Mouse (Mus musculus) gastrocnemius, postnatal 25 days (tissue): Measurements from ENCODE around the gene Oosp3. TPM values are rescaled to one million over a fixed set of nuclear protein-coding genes. Genes with fewer than 3 reads are reported as not detected.

Source experiments
- DNase-seq: peaks from one replicate; pipeline ENCODE4 v3.0.0; 2022
- long read RNA-seq, 2 experiments: library from polyadenylated mRNA; stranded (forward); transcript quantifications; one replicate each; pipeline ENCODE4 v2.0.0; 2021
- total RNA-seq, 2 experiments: library from RNA; stranded (reverse); gene quantifications; 1 replicate in 1 of 2; 2 replicates in 1 of 2; pipeline ENCODE4 v1.2.3; 2021

Oosp3 gene
- not detected for total RNA-seq
- long read RNA-seq, experiment 1, result 0 reads
- long read RNA-seq, experiment 2, result 0 reads

DNA sequence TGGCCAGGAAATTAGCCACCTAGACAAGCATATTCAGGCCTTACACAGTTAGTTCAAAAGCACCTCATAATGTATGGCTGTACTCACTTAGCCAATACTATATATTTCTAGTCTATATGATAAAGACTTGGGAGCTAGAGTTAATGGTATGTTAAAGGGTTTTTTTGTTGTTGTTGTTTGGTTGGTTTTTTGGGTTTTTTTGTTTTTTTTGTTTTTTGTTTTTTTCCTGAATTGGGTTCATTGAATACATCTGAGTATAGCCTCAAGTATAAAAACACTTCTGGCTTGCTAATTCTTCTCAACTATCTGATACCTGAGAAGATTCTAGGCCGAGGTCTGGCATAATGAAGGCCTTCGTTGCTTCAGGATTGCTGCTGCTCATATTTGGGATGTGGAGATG is at the start of gene Oosp3:
Oosp3 (plus strand) TSS at position 301 of the 400 bp plus-strand sequence.
- no peak for DNase-seq

DNA sequence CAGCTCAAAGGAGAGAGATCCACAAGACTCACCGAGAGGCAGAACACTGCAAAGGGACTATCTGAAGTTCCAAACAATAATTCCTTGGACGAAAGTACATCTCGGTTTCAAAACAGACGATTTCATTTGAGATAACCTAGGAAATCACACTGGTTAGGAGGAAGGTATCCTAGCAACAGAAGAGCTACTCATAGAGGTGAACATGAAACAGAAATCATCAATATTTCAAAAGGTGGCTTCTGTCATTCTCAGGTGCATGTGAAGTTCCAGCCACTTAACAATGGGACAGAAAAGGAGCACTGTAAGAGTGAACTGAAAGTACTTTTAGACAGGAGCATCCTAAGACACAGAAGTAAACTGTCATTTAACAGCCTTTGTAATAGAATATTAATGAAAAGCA is 47.3 kb upstream of the Oosp3 start:
- no peak for DNase-seq

GRCm38 (mm10) chr19:11659142-11659541 is 37.7 kb upstream of the Oosp3 start:
- no peak for DNase-seq

- no peak for DNase-seq
Measured at GRCm38 (mm10) chr19:11660459-11660858, 36.4 kb upstream of the Oosp3 start, which contains the start of gene Oosp2. Gene Oosp2, minus strand, starts transcription at chr19:11660559.

DNA sequence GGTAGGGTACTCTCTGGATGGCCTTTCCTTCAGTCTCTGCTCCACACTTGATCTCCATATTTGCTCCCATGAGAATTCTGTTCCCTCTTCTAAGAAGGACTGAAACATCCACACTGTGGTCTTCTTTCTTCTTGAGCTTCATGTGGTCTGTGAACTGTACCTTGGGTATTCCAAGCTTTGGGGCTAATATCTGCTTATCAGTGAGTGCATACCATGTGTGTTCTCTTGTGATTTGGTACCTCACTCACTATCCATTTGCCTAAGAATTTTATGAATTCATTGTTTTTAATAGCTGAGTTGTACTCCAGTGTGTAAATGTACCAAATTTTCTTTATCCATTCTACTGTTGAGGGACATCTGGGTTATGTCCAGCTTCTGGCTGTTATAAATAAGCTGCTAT is 35.3 kb upstream of the Oosp3 start:
- DNase-seq, result no peak

DNA sequence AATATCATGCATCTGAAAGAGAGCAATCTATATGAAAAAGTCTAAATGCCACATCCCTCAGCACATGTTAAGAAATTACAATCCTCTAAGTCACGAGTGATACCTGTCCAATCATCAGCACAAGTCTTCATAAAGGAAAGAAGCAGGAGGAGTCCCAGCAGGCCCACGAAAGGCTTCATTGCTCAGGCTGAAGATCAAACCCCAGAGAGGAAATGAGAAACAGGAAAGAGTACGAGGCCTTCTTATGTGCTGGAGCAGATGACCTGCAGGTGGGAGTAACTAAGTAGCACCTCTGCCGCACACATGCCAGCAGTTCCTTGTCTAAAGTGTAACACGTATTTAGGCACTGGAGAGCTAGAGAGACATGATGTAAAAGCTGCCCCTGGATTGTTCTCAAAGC is 6.0 kb upstream of the Oosp3 start, which contains the start of gene Oosp1:
Oosp1 (minus strand) TSS at position 312 of the 400 bp plus-strand sequence.
- DNase-seq, result no peak

DNA sequence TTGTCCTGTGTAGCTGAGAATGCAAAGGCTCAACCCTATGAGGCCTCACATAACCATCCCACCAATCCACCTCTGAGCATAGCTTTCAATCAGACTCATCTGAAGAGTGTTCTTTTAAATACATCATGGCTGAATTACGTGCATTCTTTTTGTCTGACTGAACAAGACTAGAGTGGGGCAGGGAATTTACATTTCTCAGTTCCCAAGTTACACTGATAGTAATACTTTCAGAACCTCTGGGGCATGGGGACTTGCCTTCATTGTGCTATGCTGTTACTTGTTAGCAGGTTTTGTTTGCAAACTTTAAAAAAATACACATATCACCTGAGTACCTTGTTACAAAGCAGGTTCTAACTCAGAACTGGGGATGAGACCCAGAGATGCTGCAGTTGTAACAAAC is 5.4 kb upstream of the Oosp3 start:
- no peak for DNase-seq

DNA sequence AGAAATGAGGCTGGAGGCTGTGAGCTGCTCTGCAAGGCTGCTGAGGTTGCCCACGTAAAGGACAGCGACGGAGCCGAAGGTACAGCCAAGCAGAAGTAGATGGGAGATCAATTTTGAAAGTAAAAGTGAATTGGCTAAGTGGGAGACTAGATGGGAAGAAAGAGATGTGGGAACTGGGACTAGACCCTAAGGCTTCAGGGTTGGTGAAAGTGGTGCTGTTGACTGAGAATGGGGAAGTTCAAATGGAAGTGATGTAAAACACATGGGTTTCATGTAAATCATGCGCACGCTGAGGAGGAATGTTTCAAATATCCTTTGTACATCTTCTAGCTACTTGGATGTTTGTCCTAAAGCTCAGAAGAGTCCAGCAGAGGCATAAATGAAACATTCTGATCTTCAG is 1.5 kb downstream of the Oosp3 start:
- DNase-seq, result no peak

DNA sequence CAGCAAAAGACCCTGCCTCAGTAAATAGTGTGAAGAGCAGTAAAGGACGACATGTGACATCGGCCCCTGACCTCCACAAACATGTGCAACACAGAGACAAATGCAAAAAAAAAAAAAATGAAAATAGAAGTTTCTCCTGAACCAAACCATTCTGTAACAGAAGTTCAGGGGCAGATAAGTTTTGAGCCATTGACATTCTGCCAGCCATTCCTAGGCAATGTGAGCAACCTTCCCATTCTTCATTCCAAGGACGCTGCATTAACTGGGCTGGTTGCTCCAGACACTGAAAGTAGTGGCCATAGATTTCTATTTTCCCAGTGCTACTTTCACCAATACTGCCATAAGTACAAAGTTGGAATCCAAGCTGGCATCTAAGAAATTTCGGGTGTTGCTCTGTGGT is 15.6 kb downstream of the Oosp3 start:
- no peak for DNase-seq

DNA sequence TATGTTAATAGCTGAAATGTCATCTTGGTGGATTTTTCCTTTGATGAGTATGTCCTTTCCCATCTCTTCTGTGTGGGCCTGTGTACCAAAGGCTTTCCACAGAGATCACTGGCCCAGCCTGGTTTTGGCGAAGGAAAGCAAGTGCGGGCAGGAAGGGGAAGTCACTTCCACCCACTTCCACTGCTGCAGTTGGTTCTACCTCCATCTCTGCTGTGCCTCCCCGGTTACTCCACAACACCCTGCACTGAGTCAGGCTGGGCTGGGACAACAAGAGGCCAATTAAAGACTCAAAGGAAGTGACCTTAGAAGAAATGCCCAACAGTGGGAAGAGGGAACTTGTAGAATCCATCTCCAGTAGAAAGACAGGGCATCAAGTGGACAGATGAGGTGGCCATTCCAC is 23.2 kb downstream of the Oosp3 start:
- no peak for DNase-seq

DNA sequence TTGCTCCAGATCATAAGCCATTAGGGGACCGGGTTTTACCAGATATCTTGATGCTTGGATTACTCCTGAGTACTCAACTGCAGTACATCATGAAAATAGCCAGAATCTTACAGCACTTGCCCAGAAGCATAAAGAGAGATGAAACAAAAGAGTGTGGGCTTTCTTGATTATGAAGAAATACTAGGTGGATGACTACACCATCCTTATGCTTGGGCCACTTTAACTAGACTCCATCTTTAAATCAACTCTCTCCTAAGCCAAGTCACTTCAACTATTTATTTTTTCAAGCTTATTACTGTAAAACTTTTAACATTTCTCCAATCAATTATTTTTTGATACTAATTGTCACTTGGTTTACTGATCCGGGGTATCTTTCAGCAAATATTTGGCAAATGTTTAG is 27.0 kb downstream of the Oosp3 start:
- DNase-seq, result no peak

GRCm38 (mm10) chr19:11724275-11724674 is 27.4 kb downstream of the Oosp3 start:
- DNase-seq, result no peak

- DNase-seq, result no peak
Measured at GRCm38 (mm10) chr19:11725915-11726314, 29.1 kb downstream of the Oosp3 start.

GRCm38 (mm10) chr19:11727304-11727703 is 30.4 kb downstream of the Oosp3 start:
- no peak for DNase-seq

- DNase-seq, result no peak
Measured at GRCm38 (mm10) chr19:11730278-11730677, 33.4 kb downstream of the Oosp3 start.

DNA sequence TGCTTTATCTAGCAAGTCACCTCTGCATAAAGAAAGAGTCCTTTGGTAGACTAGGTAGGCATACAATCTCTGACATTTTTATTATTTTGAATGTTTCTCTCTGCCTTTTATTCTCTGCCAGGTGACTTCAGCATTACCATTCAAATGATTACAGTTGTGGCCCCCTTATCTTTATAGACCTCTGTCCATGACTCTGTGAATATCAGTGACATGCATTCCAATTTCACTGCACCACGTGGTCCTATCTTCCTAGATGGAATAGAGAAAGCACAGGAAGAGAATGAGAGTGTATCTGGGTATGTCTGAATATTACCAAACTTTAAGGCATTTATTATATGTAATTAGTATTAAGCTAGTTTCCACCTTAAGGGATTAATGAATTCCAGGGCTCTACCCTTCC is 39.6 kb downstream of the Oosp3 start:
- DNase-seq, result no peak

DNA sequence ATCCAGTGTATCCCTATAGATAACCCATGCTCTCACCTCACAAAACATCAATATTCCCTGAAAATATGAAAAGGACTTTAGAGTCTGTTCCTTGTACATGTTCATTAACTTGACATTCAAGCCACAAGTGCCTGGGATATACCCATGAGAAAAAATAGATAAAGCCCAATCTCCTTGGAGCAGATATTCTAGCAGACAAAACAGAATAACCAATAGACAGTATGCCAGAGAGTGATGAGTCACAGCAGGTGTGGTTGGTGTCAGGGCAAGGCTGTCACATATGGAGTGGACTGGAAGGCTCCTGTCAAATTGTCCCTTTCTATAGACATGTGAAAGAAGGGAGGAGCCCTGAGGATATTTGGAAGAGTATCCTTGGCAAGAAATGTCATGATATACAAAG is 48.8 kb downstream of the Oosp3 start:
- no peak for DNase-seq

GRCm38 (mm10) chr19:11747298-11747697 is 50.4 kb downstream of the Oosp3 start, which contains the start of gene Gif:
Gene Gif, plus strand, starts transcription at chr19:11747554.
- DNase-seq, result no peak

Other genes with a start within 250 kb of the Oosp3 start
- gene Ms4a6c, start 227.7 kb upstream of the Oosp3 start, total RNA-seq, result 1 to 10 TPM; 1.9 to 2.8 TPM
- not detected for gene Gm8369, start 211.1 kb upstream of the Oosp3 start, total RNA-seq
- 1 to 10 TPM; 1.9 to 4.3 TPM for gene Ms4a6b, start 180.5 kb upstream of the Oosp3 start, total RNA-seq
- gene Ms4a4d, start 160.3 kb upstream of the Oosp3 start, total RNA-seq, result 1 to 10 TPM; 3.0 to 3.9 TPM
- 1 to 10 TPM; 2.0 to 2.5 TPM for gene Ms4a6d, start 92.2 kb upstream of the Oosp3 start, total RNA-seq
- gene Ms4a2, start 73.3 kb upstream of the Oosp3 start, total RNA-seq, result under 1 TPM; 0.10 to 0.21 TPM
- not detected for gene Ms4a3, start 56.2 kb upstream of the Oosp3 start, total RNA-seq
- gene Oosp2, start 36.5 kb upstream of the Oosp3 start, total RNA-seq, result not detected
- gene Oosp1, start 5.9 kb upstream of the Oosp3 start, total RNA-seq, result not detected
- gene Gif, start 50.5 kb downstream of the Oosp3 start, total RNA-seq, result not detected
- gene Mrpl16, start 73.3 kb downstream of the Oosp3 start, total RNA-seq, result 10 to 100 TPM; 53.1 to 57.1 TPM
- gene Stx3, start 122.3 kb downstream of the Oosp3 start, total RNA-seq, result 1 to 10 TPM; 1.0 to 1.6 TPM
- not detected for gene Olfr1417, start 142.2 kb downstream of the Oosp3 start, total RNA-seq
- not detected for gene Olfr1418, start 164.0 kb downstream of the Oosp3 start, total RNA-seq
- not detected for gene Olfr1419, start 178.1 kb downstream of the Oosp3 start, total RNA-seq
- gene Olfr1420, start 189.5 kb downstream of the Oosp3 start, total RNA-seq, result not detected
- gene Patl1, start 215.3 kb downstream of the Oosp3 start, total RNA-seq, result 10 to 100 TPM; 18.7 to 22.8 TPM